Mouse (Mus musculus): ENCODE data around the gene Nav2. TPM values are rescaled to one million over a fixed set of nuclear protein-coding genes. Genes with fewer than 3 reads are reported as not detected.

Gene Nav2
- total and polyA plus RNA-seq, 2 experiments from 2014 or later, result 16.3 to 44.0 TPM

DNA sequence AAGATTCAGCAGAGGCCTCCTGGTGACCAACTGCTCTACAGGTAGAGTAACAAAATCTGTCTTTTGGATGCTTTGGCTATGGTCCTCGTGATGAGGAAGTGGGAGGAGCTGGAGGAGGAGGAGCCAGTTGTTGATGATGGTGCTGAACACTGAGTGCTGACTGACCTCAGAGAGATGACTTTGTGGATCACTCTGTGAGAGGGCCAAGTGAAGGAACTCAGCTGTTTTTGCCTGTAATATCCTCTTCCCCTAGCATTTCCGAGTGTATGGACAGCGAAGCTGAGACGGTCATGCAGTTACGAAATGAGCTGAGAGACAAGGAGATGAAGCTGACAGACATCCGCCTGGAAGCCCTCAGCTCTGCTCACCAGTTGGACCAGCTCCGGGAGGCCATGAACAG, 674.0 kb downstream of the Nav2 start:
- Histone ChIP-seq H3K9ac (no peak overlapping the region), H3K4me3 (ENCODE audit: low read depth, low read length) (no peak overlapping the region), H3K36me3 (ENCODE audit: insufficient read depth) (peaks cover 61% of the 10 kb centered on the region), H3K27ac (ENCODE audit: low read depth, low read length) (no peak overlapping the region), H3K9me3 (ENCODE audit: low read length) (no peaks in the 10 kb centered on the region), H3K27me3 (ENCODE audit: insufficient read depth, low read length) (no peaks in the 10 kb centered on the region), H3K4me1 (ENCODE audit: insufficient read depth) (no peaks in the 10 kb centered on the region), H3K4me2 (ENCODE audit: low read depth) (no peak overlapping the region)
- no peak for TF ChIP-seq CTCF (IDR thresholded peaks at IDR 0.05; ENCODE audit: low read depth)
- WGBS, result 88% methylated on average over 7 of the region's 7 CpGs
- DNase-seq, result no peak
- no peak for ATAC-seq

- peaks cover 61% of the 10 kb centered on the region for H3K36me3 ChIP-seq (ENCODE audit: insufficient read depth)
- no peaks in the 10 kb centered on the region for H3K4me1 ChIP-seq (ENCODE audit: insufficient read depth)
- no peak overlapping the region for H3K4me2 ChIP-seq (ENCODE audit: low read depth)
- no peaks in the 10 kb centered on the region for H3K9me3 ChIP-seq (ENCODE audit: low read length)
- no peak overlapping the region for H3K4me3 ChIP-seq (ENCODE audit: low read depth, low read length)
- ATAC-seq, result no peak
- WGBS, result 89% methylated on average over 6 of the region's 6 CpGs
- no peaks in the 10 kb centered on the region for H3K27me3 ChIP-seq (ENCODE audit: insufficient read depth, low read length)
- no peak for TF ChIP-seq CTCF (IDR thresholded peaks at IDR 0.05; ENCODE audit: low read depth)
- DNase-seq, result no peak
- no peak overlapping the region for H3K27ac ChIP-seq (ENCODE audit: low read depth, low read length)
- no peak overlapping the region for H3K9ac ChIP-seq
Measured at GRCm38 (mm10) chr7:49583176-49583575, 674.7 kb downstream of the Nav2 start.

DNA sequence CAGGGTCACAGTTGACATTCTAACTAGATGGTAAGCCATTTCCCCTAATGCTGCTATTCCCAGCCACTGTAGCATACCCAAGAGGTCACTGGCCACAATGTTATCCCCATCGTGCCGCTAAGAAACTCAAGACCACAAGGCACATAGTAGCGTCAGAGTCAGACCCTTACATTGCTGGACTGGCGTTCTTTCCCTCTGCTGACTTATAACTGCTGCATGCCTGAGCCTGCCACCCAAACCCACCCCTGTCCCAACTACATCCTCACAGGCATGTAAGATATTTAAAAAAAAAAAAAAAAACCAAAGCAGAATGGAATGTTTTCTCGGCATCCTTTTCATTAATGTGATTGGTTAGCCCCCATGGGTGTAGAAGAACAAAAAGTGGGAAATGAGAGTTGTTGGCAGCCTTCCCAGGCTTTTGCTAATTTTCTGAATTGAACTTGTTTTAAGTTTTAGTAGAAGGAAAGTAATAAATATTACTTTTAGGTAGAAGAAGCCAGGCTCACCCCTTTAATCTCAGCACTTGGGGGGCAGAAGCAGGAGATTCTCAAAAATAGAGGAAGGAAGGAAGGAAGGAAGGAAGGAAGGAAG, 678.1 kb downstream of the Nav2 start:
- no peak overlapping the region for H3K9ac ChIP-seq
- no peaks in the 10 kb centered on the region for H3K9me3 ChIP-seq (ENCODE audit: low read length)
- ATAC-seq (no peak), DNase-seq (peak; percentile 17)
- H3K4me2 ChIP-seq (ENCODE audit: low read depth), result no peak overlapping the region
- no peak overlapping the region for H3K27ac ChIP-seq (ENCODE audit: low read depth, low read length)
- 53% methylated on average over 5 of the region's 5 CpGs for WGBS
- H3K4me3 ChIP-seq (ENCODE audit: low read depth, low read length), result no peak overlapping the region
- peaks cover 77% of the 10 kb centered on the region for H3K36me3 ChIP-seq (ENCODE audit: insufficient read depth)
- no peaks in the 10 kb centered on the region for H3K27me3 ChIP-seq (ENCODE audit: insufficient read depth, low read length)
- TF ChIP-seq CTCF (IDR thresholded peaks at IDR 0.05; ENCODE audit: low read depth), result no peak
- H3K4me1 ChIP-seq (ENCODE audit: insufficient read depth), result no peaks in the 10 kb centered on the region

DNA sequence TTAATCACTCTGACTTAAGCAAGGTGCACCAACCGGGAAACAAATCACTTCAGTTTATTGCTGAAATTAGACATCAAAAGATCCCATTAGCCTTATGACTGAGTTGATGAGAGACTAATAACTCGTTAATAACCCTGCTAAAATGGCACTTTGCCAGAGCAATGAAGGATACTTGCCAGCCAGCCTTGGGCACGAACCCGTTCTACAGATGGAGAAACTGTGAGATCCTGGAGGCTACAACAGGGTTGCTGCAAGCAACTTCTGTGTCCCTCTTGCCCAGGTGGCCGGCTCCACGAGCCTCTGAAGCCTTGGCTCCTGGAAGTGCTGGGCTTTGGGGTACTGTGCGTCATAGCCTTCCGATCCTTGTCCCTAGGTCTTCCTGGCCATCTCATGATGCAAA, 681.1 kb downstream of the Nav2 start:
- Histone ChIP-seq H3K27me3 (ENCODE audit: insufficient read depth, low read length) (no peaks in the 10 kb centered on the region), H3K27ac (ENCODE audit: low read depth, low read length) (no peak overlapping the region), H3K4me1 (ENCODE audit: insufficient read depth) (no peaks in the 10 kb centered on the region), H3K36me3 (ENCODE audit: insufficient read depth) (peaks cover 81% of the 10 kb centered on the region), H3K4me2 (ENCODE audit: low read depth) (no peak overlapping the region), H3K9me3 (ENCODE audit: low read length) (no peaks in the 10 kb centered on the region), H3K4me3 (ENCODE audit: low read depth, low read length) (no peak overlapping the region), H3K9ac (no peak overlapping the region)
- ATAC-seq (no peak), DNase-seq (no peak)
- 70% methylated on average over 8 of the region's 8 CpGs for WGBS
- TF ChIP-seq CTCF (IDR thresholded peaks at IDR 0.05; ENCODE audit: low read depth), result no peak

- Histone ChIP-seq H3K27ac (ENCODE audit: low read depth, low read length) (no peak overlapping the region), H3K27me3 (ENCODE audit: insufficient read depth, low read length) (no peaks in the 10 kb centered on the region), H3K4me3 (ENCODE audit: low read depth, low read length) (no peak overlapping the region), H3K9ac (no peak overlapping the region), H3K9me3 (ENCODE audit: low read length) (no peaks in the 10 kb centered on the region), H3K4me1 (ENCODE audit: insufficient read depth) (no peaks in the 10 kb centered on the region), H3K4me2 (ENCODE audit: low read depth) (no peak overlapping the region), H3K36me3 (ENCODE audit: insufficient read depth) (peaks cover 80% of the 10 kb centered on the region)
- DNase-seq (no peak), ATAC-seq (no peak)
- no peak for TF ChIP-seq CTCF (IDR thresholded peaks at IDR 0.05; ENCODE audit: low read depth)
- WGBS, result 83% methylated on average over 3 of the region's 3 CpGs
Measured at GRCm38 (mm10) chr7:49597776-49598175, 689.3 kb downstream of the Nav2 start.

- Histone ChIP-seq H3K9ac (no peak overlapping the region), H3K27me3 (ENCODE audit: insufficient read depth, low read length) (no peaks in the 10 kb centered on the region), H3K4me2 (ENCODE audit: low read depth) (no peak overlapping the region), H3K36me3 (ENCODE audit: insufficient read depth) (peaks cover 77% of the 10 kb centered on the region), H3K27ac (ENCODE audit: low read depth, low read length) (no peak overlapping the region), H3K4me3 (ENCODE audit: low read depth, low read length) (no peak overlapping the region), H3K4me1 (ENCODE audit: insufficient read depth) (no peaks in the 10 kb centered on the region), H3K9me3 (ENCODE audit: low read length) (no peaks in the 10 kb centered on the region)
- WGBS, result 96% methylated on average over 13 of the region's 13 CpGs
- TF ChIP-seq CTCF (IDR thresholded peaks at IDR 0.05; ENCODE audit: low read depth), result no peak
- ATAC-seq (no peak), DNase-seq (no peak)
Measured at GRCm38 (mm10) chr7:49598225-49598624, 689.7 kb downstream of the Nav2 start.

GRCm38 (mm10) chr7:49599950-49600349, 691.4 kb downstream of the Nav2 start:
- no peak overlapping the region for H3K4me2 ChIP-seq (ENCODE audit: low read depth)

More at GRCm38 (mm10) chr7:49599950-49600349, 691.4 kb downstream of the Nav2 start:
- WGBS, result 97% methylated on average over 3 of the region's 3 CpGs
- Histone ChIP-seq H3K4me1 (ENCODE audit: insufficient read depth) (no peaks in the 10 kb centered on the region), H3K27ac (ENCODE audit: low read depth, low read length) (no peak overlapping the region), H3K9ac (no peak overlapping the region), H3K27me3 (ENCODE audit: insufficient read depth, low read length) (no peaks in the 10 kb centered on the region), H3K4me3 (ENCODE audit: low read depth, low read length) (no peak overlapping the region), H3K36me3 (ENCODE audit: insufficient read depth) (peaks cover 64% of the 10 kb centered on the region), H3K9me3 (ENCODE audit: low read length) (no peaks in the 10 kb centered on the region)
- no peak for TF ChIP-seq CTCF (IDR thresholded peaks at IDR 0.05; ENCODE audit: low read depth)
- no peak for DNase-seq
- ATAC-seq, result no peak
